Mouse (Mus musculus) heart, postnatal 0 days (tissue): ENCODE measurements around the gene Nradd. TPM values are rescaled to one million over a fixed set of nuclear protein-coding genes. Genes with fewer than 3 reads are reported as not detected.
A peak's percentile ranks its signal among the peaks of the same experiment; 100 is the strongest.

Source experiments
- ATAC-seq: fragments of 200-750 bp; cut with Nextera tagmentation; 2 replicates; pipeline ENCODE4 v1.8.0; 2017; ENCODE audit warnings: low read depth, moderate number of reproducible peaks, moderate library complexity; ENCODE audit not compliant: insufficient read depth
- DNase-seq: peaks from one replicate; pipeline ENCODE4 v3.0.0-alpha.2; 2016; ENCODE audit warnings: low spot score
- H3K27ac ChIP-seq: fragments of 300-500 bp; sonication (generic); 2 replicates; pipeline ENCODE4 v1.5.1; 2014; ENCODE audit warnings: low read depth, mild to moderate bottlenecking
- H3K27me3 ChIP-seq: fragments of 300-500 bp; sonication (generic); 2 replicates; pipeline ENCODE4 v1.6.1; 2014; ENCODE audit warnings: low read length, mixed read lengths; ENCODE audit not compliant: control insufficient read depth, insufficient read depth
- H3K36me3 ChIP-seq: fragments of 300-500 bp; sonication (generic); replicated peaks from 2 replicates; pipeline ENCODE4 v1.6.1; 2014; ENCODE audit warnings: low read length, mixed read lengths; ENCODE audit not compliant: control insufficient read depth, insufficient read depth
- H3K4me1 ChIP-seq: fragments of 300-500 bp; sonication (generic); 2 replicates; pipeline ENCODE4 v1.6.1; 2014; ENCODE audit warnings: antibody characterized with exemption; ENCODE audit not compliant: control insufficient read depth, insufficient read depth
- H3K4me2 ChIP-seq: fragments of 300-500 bp; sonication (generic); 2 replicates; pipeline ENCODE4 v1.6.1; 2014; ENCODE audit warnings: low read depth, mild to moderate bottlenecking, low read length, moderate library complexity
- H3K4me3 ChIP-seq: fragments of 300-500 bp; sonication (generic); 2 replicates; pipeline ENCODE4 v1.5.1; 2014; ENCODE audit warnings: low read depth, low read length
- H3K9ac ChIP-seq: fragments of 300-500 bp; sonication (generic); replicated peaks from 2 replicates; pipeline ENCODE4 v1.6.1; 2014; ENCODE audit warnings: low read depth, low read length, mixed read lengths
- H3K9me3 ChIP-seq: fragments of 300-500 bp; sonication (generic); replicated peaks from 2 replicates; pipeline ENCODE4 v1.6.1; 2016; ENCODE audit warnings: low read length; ENCODE audit not compliant: control insufficient read depth
- CTCF ChIP-seq: IDR thresholded peaks from 2 replicates; pipeline ENCODE4 v1.5.1; 2016; ENCODE audit warnings: antibody characterized with exemption, control low read depth, low read depth
- EP300 ChIP-seq: IDR thresholded peaks from 2 replicates; pipeline ENCODE4 v1.6.1; 2016; ENCODE audit warnings: antibody characterized with exemption, low read depth
- WGBS: fragments of 180-500 bp; shearing (Covaris S2); extraction: QIAGEN DNeasy Blood & Tissue Kit; methylation state at CpG from one replicate; pipeline ENCODE4 v1.1.7; 2014; 5-methylcytosine and 5-hydroxymethylcytosine counted together
- polyA plus RNA-seq: library from polyadenylated mRNA; unstranded; fragments of >200 nt; fragmentation: Nextera tagmentation; extraction: Ambion mirVana; gene quantifications from 2 replicates; pipeline ENCODE4 v1.2.1, GENCODE M21; 2015
- total RNA-seq: library from RNA; depleted of rRNA; stranded (reverse); fragments of >200 nt; gene quantifications from 2 replicates; pipeline ENCODE4 v1.2.3, GENCODE M21; 2014; ENCODE audit warnings: low replicate concordance

Gene Nradd
- total and polyA plus RNA-seq, 2 experiments from 2014 or later: 7.9 to 10.4 TPM

DNA sequence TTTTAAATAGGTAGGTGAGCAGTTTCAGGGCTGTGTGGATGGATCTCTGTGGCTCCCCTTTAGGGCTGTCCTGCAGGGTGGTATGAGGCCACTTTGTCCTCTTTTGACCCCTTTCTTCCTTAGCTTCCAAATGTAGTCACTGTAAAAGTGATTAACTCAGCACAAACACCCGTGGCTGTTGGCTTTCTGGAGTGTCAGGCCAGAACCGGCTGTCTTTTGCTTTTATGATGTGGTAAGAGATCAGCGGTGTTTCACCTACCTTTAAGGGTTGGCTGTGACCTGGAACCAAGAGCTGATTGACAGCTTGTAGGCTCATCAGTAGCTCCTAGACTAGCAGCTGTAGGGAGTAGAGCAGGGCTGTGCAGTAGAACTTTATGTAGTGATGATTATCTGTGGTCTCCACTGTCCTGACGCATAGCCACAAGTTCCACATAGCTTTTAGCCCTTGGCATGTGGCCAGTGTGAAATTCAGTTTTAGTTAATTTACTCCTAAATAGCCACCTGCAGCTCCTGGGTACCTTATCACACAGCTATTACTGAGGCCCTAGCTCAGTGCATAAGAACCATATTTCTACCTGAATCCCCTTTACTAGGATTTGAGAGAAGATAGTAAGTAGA lies 43.1 kb upstream of the Nradd start:
- H3K36me3 ChIP-seq: no peaks in the 10 kb centered on the region
- no peak overlapping the region for H3K4me3 ChIP-seq
- TF ChIP-seq CTCF (no peak), EP300 (no peak)
- peaks cover 71% of the 10 kb centered on the region for H3K4me1 ChIP-seq
- no peaks in the 10 kb centered on the region for H3K9me3 ChIP-seq
- H3K9ac ChIP-seq: no peak overlapping the region
- peak overlapping the region; percentile 3; the same call in 1 of the 2 replicates for H3K4me2 ChIP-seq
- H3K27ac ChIP-seq: peak overlapping the region; percentile 77; the same call in 1 of the 2 replicates
- no peak for DNase-seq
- no peak for ATAC-seq
- no peaks in the 10 kb centered on the region for H3K27me3 ChIP-seq
- 29% methylated on average over 4 of the region's 4 CpGs for WGBS

DNA sequence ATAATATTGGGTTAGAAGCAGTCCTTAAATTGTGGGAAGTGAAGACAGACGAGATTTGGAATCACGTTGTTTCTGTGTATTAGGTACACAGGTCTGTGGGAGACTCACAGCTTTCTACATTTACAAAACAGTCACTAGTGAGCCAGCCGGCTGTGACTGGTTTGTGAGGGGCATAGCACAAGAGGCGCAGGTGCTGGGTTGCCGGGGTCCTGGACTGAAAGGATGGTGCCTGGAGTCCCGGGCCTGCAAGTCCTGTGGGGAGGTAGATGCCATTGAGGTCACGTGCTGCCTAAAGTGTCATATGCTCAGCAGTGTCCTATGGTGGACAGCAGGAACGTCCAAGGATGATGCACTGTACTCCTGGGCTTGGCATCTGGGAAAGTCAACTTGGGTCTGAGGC lies 42.1 kb upstream of the Nradd start:
- Histone ChIP-seq H3K9me3 (no peaks in the 10 kb centered on the region), H3K27ac (peak overlapping the region; percentile 77), H3K9ac (no peak overlapping the region), H3K4me3 (no peak overlapping the region), H3K36me3 (no peaks in the 10 kb centered on the region), H3K4me2 (peak overlapping the region; percentile 29; the same call in 1 of the 2 replicates), H3K27me3 (no peaks in the 10 kb centered on the region), H3K4me1 (peaks cover 62% of the 10 kb centered on the region)
- TF ChIP-seq EP300 (no peak), CTCF (no peak)
- ATAC-seq (peak; percentile 30), DNase-seq (no peak)
- 20% methylated on average over 8 of the region's 8 CpGs for WGBS

DNA sequence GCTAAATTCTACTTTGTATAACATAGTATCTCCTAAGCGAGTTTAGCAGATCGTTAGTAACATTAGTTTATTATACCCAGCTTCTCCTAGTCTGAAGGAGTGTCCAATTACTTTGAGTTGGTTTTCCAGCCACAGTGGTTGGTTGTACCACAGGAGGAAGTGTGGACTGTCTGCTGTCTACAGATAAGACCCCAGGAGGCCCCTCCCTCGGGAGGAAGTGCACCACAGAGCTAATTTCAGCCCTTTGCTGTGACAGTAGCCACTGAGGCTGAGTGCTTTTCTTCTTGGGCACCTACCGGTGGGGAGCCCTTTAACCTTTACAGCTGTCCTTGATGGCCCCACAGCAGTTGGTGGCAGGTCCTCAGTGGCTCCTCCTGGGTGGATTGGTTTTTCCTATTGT lies 41.7 kb upstream of the Nradd start:
- Histone ChIP-seq H3K4me2 (peak overlapping the region; percentile 29; the same call in 1 of the 2 replicates), H3K4me3 (no peak overlapping the region), H3K36me3 (no peaks in the 10 kb centered on the region), H3K9me3 (no peaks in the 10 kb centered on the region), H3K27me3 (no peaks in the 10 kb centered on the region), H3K4me1 (peaks cover 62% of the 10 kb centered on the region), H3K9ac (no peak overlapping the region), H3K27ac (peak overlapping the region; percentile 77)
- TF ChIP-seq EP300 (peak; percentile 72), CTCF (no peak)
- DNase-seq (peak; percentile 79), ATAC-seq (peak; percentile 79)
- WGBS: 19% methylated on average over 4 of the region's 4 CpGs

DNA sequence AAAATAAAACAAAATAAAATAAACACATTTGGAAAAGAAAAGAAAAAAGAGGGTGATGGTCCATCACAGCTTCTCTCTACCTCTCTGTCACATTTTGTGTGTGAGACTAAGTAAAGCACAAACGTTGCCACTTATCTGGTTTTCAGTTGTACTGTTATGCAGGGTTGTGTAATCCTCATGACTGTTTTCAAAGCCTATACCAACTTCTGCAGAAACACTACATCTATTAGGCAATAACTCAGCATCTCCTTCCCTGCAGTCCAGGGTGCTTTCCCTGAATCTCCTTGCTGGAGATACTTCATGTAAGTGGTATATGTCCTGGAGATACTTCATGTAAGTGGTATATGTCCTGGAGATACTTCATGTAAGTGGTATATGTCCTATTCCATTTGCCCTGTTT lies 38.6 kb upstream of the Nradd start:
- H3K9ac ChIP-seq: no peak overlapping the region
- no peaks in the 10 kb centered on the region for H3K27me3 ChIP-seq
- TF ChIP-seq CTCF (no peak), EP300 (no peak)
- no peaks in the 10 kb centered on the region; the same call in 1 of the 2 replicates for H3K36me3 ChIP-seq
- DNase-seq: no peak
- peaks cover 33% of the 10 kb centered on the region for H3K4me1 ChIP-seq
- H3K4me2 ChIP-seq: no peak overlapping the region
- H3K27ac ChIP-seq: no peak overlapping the region
- WGBS: 68% methylated on average over 1 of the region's 1 CpGs
- no peaks in the 10 kb centered on the region for H3K9me3 ChIP-seq
- H3K4me3 ChIP-seq: no peak overlapping the region
- no peak for ATAC-seq

DNA sequence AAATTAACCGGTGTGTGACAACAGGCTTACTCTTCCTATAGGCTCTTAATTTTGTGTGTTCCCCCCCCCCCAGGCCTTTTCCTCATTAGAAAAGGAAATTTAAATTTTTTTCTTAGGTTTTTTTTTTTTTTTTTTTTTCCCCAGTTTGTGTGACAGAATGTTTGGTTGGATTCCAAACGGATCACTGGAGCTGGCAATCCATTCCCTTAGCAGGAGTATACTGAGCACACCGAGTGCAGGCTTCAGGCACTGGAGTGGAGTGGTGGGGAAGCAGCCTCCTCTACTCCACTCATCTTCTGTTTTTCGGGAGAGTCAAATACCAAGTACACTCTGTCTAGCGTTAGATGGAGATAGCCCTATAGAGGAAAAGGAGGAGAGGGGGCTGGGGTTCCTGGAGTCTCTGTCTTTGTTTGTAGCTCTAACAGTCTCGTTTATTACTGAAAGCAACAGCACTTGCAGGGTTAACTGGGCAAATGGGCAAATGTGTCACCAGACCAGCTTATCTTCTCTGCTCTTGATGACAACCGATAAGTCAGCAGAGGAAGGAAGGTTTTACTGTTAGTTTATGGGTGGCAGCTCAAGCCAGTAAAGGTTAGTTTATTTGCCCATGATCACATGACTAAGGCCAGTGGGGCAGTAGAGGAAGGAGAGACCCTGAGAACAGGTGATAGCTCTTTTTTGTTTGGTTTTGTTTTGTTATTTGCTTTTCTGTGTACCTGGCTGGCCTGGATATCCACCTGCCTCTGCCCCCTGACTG lies 36.8 kb upstream of the Nradd start:
- H3K4me3 ChIP-seq: no peak overlapping the region
- no peaks in the 10 kb centered on the region; the same call in 1 of the 2 replicates for H3K36me3 ChIP-seq
- no peaks in the 10 kb centered on the region for H3K27me3 ChIP-seq
- no peak overlapping the region for H3K27ac ChIP-seq
- peaks cover 16% of the 10 kb centered on the region for H3K4me1 ChIP-seq
- H3K9me3 ChIP-seq: no peaks in the 10 kb centered on the region
- H3K9ac ChIP-seq: no peak overlapping the region
- 54% methylated on average over 7 of the region's 7 CpGs for WGBS
- TF ChIP-seq EP300 (no peak), CTCF (no peak)
- H3K4me2 ChIP-seq: no peak overlapping the region
- ATAC-seq (no peak), DNase-seq (no peak)
